Mouse (Mus musculus): ENCODE results near the gene Tnr. TPM values are rescaled to one million over a fixed set of nuclear protein-coding genes. Genes with fewer than 3 reads are reported as not detected.

Gene Tnr
- total and polyA plus RNA-seq, 3 experiments: 0.03 to 0.23 (median 0.06) TPM

DNA sequence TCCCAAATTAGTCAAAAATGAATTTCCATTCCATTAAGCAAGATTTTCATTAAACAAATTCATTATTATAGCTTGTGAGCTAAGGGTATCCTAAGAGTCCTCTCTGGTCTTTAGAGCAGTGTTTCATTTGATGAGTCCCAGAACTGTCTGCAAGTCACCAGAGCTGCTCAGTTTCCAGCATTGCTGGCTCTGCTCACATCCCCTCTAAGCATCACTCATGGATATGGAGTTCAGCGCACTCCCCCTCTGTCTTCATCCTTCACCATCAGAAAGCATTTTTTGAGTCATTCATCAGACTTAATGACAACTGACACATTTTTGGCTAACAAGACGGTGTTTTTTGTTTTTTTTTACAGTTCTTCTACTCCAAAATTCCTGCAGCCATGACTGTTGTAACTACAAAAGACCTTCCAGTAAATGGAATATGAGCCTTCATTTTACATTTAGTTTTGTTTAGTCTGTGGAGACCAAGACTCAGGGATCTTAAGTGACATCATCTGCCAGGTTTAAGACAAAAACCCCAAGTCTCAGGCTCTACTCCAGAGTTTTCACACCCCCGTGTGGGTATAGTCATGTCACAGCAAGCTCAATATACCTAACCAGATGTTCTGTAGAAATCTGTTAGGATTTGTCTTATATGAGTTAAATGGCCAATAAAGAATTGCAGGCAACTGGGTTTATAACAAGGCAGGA lies 338.4 kb downstream of the Tnr start:
- Histone ChIP-seq H3K27me3 (ENCODE audit: control insufficient read depth, insufficient read depth, low read length) (no peaks in the 10 kb centered on the region), H3K36me3 (ENCODE audit: control insufficient read depth, insufficient read depth, low read length) (no peaks in the 10 kb centered on the region), H3K4me1 (ENCODE audit: control insufficient read depth, insufficient read depth, low read length) (no peaks in the 10 kb centered on the region), H3K4me3 (no peak overlapping the region), H3K9ac (ENCODE audit: low read depth, low read length) (no peak overlapping the region), H3K79me2 (replicated peaks; ENCODE audit: control insufficient read depth, insufficient read depth, low read length) (no peaks in the 10 kb centered on the region), H3K27ac (no peak overlapping the region)
- DNase-seq: no peak
- WGBS: 76% methylated on average over 3 of the region's 3 CpGs
- intact Hi-C loops (cut with DNase I): no loop called here
- TF ChIP-seq CTCF (IDR thresholded peaks at IDR 0.05) (no peak), POLR2A (IDR thresholded peaks at IDR 0.05; ENCODE audit: insufficient read depth, low read depth, low read length) (no peak)

GRCm38 (mm10) chr1:159865696-159866095 lies 342.1 kb downstream of the Tnr start:
- TF ChIP-seq EP300 (IDR thresholded peaks at IDR 0.05; ENCODE audit: insufficient read depth, low read depth, low read length): no peak
- no peak for TF ChIP-seq CTCF (IDR thresholded peaks at IDR 0.05)
- TF ChIP-seq POLR2A (IDR thresholded peaks at IDR 0.05; ENCODE audit: insufficient read depth, low read depth, low read length): no peak
- Histone ChIP-seq H3K4me1 (ENCODE audit: control insufficient read depth, insufficient read depth, low read length) (no peaks in the 10 kb centered on the region), H3K36me3 (ENCODE audit: control insufficient read depth, insufficient read depth, low read length) (no peaks in the 10 kb centered on the region), H3K79me2 (replicated peaks; ENCODE audit: control insufficient read depth, insufficient read depth, low read length) (no peaks in the 10 kb centered on the region), H3K27me3 (ENCODE audit: control insufficient read depth, insufficient read depth, low read length) (no peaks in the 10 kb centered on the region), H3K27ac (no peak overlapping the region), H3K9ac (ENCODE audit: low read depth, low read length) (no peak overlapping the region), H3K4me3 (no peak overlapping the region)
- WGBS: 54% methylated on average over 1 of the region's 1 CpGs
- intact Hi-C loops (cut with DNase I): no loop called here
- DNase-seq: no peak

GRCm38 (mm10) chr1:159869619-159870441 lies 346.3 kb downstream of the Tnr start:
- Histone ChIP-seq H3K4me1 (ENCODE audit: control insufficient read depth, insufficient read depth, low read length) (no peaks in the 10 kb centered on the region), H3K27me3 (ENCODE audit: control insufficient read depth, insufficient read depth, low read length) (no peaks in the 10 kb centered on the region), H3K36me3 (ENCODE audit: control insufficient read depth, insufficient read depth, low read length) (no peaks in the 10 kb centered on the region), H3K4me3 (no peak overlapping the region), H3K27ac (no peak overlapping the region), H3K79me2 (replicated peaks; ENCODE audit: control insufficient read depth, insufficient read depth, low read length) (no peaks in the 10 kb centered on the region), H3K9ac (ENCODE audit: low read depth, low read length) (no peak overlapping the region)
- intact Hi-C loops (cut with DNase I): no loop called here
- no peak for TF ChIP-seq CTCF (IDR thresholded peaks at IDR 0.05)
- no peak for TF ChIP-seq POLR2A (IDR thresholded peaks at IDR 0.05; ENCODE audit: insufficient read depth, low read depth, low read length)
- 64% methylated on average over 6 of the region's 6 CpGs for WGBS
- DNase-seq: no peak

DNA sequence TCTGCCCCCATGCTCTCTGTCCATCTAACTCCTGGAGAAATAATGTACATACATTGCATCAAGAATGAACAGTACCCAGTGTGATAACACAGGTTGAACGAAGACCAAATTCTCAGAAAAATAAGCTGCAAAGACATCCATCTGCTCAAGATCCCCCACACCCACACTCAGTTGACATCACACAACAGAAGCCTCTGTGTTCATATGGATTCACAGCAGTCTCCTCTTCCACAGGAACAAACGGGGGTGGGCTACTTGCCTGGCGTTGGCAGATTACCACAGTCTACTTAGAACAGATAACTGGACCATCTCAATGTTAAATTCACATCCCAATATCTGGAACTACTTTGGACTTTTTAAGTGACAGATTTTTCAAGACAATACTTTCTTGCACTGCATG lies 349.3 kb downstream of the Tnr start:
- DNase-seq: no peak
- 63% methylated on average over 3 of the region's 3 CpGs for WGBS
- no peak overlapping the region for H3K4me3 ChIP-seq
- no peaks in the 10 kb centered on the region for H3K27me3 ChIP-seq (ENCODE audit: control insufficient read depth, insufficient read depth, low read length)
- H3K79me2 ChIP-seq (replicated peaks; ENCODE audit: control insufficient read depth, insufficient read depth, low read length): no peaks in the 10 kb centered on the region
- H3K27ac ChIP-seq: no peak overlapping the region
- H3K4me1 ChIP-seq (ENCODE audit: control insufficient read depth, insufficient read depth, low read length): no peaks in the 10 kb centered on the region; the same call in 1 of the 2 replicates
- H3K9ac ChIP-seq (ENCODE audit: low read depth, low read length): no peak overlapping the region
- no peaks in the 10 kb centered on the region for H3K36me3 ChIP-seq (ENCODE audit: control insufficient read depth, insufficient read depth, low read length)
- intact Hi-C loops (cut with DNase I): no loop called here
- TF ChIP-seq EP300 (IDR thresholded peaks at IDR 0.05; ENCODE audit: insufficient read depth, low read depth, low read length) (no peak), POLR2A (IDR thresholded peaks at IDR 0.05; ENCODE audit: insufficient read depth, low read depth, low read length) (no peak), CTCF (IDR thresholded peaks at IDR 0.05) (no peak)

DNA sequence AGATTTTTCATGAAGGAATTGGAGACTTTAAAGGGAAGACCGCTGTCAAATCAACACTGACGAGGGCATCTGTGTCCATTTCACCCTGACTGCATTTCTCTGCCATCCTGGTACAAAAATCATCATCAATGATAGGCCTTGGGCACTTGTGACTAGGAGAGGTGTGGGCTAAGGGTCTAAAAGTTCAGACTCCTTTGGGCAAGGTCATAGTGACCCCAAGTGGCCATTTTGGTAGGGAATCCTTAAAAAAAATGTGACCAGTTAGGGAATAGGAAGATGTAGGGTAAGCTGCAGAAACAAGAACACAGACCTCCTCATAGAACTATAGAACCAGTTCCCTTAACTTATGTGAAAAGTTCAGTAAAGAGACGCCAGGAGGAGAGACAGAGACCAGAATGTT lies 355.1 kb downstream of the Tnr start:
- no peak for TF ChIP-seq EP300 (IDR thresholded peaks at IDR 0.05; ENCODE audit: insufficient read depth, low read depth, low read length)
- TF ChIP-seq POLR2A (IDR thresholded peaks at IDR 0.05; ENCODE audit: insufficient read depth, low read depth, low read length): no peak
- peak; percentile 27; the same call in 1 of the 2 replicates for TF ChIP-seq CTCF (IDR thresholded peaks at IDR 0.05)
- Histone ChIP-seq H3K27me3 (ENCODE audit: control insufficient read depth, insufficient read depth, low read length) (no peaks in the 10 kb centered on the region), H3K27ac (no peak overlapping the region), H3K4me1 (ENCODE audit: control insufficient read depth, insufficient read depth, low read length) (no peaks in the 10 kb centered on the region; the same call in 1 of the 2 replicates), H3K36me3 (ENCODE audit: control insufficient read depth, insufficient read depth, low read length) (no peaks in the 10 kb centered on the region), H3K4me3 (no peak overlapping the region), H3K79me2 (replicated peaks; ENCODE audit: control insufficient read depth, insufficient read depth, low read length) (no peaks in the 10 kb centered on the region), H3K9ac (ENCODE audit: low read depth, low read length) (no peak overlapping the region)
- intact Hi-C loops (cut with DNase I): no loop called here
- DNase-seq: no peak
- 53% methylated on average over 3 of the region's 3 CpGs for WGBS

- no peak overlapping the region for H3K27ac ChIP-seq
- intact Hi-C loops (cut with DNase I): no loop called here
- no peaks in the 10 kb centered on the region for H3K36me3 ChIP-seq (ENCODE audit: control insufficient read depth, insufficient read depth, low read length)
- no peaks in the 10 kb centered on the region for H3K79me2 ChIP-seq (replicated peaks; ENCODE audit: control insufficient read depth, insufficient read depth, low read length)
- peak in 1 of 2 experiments; percentile 10 for DNase-seq
- TF ChIP-seq POLR2A (IDR thresholded peaks at IDR 0.05; ENCODE audit: insufficient read depth, low read depth, low read length) (no peak), CTCF (IDR thresholded peaks at IDR 0.05) (no peak), EP300 (IDR thresholded peaks at IDR 0.05; ENCODE audit: insufficient read depth, low read depth, low read length) (no peak)
- WGBS: 55% methylated on average over 4 of the region's 4 CpGs
- no peaks in the 10 kb centered on the region for H3K27me3 ChIP-seq (ENCODE audit: control insufficient read depth, insufficient read depth, low read length)
- H3K4me1 ChIP-seq (ENCODE audit: control insufficient read depth, insufficient read depth, low read length): no peaks in the 10 kb centered on the region; the same call in 1 of the 2 replicates
- no peak overlapping the region for H3K9ac ChIP-seq (ENCODE audit: low read depth, low read length)
- no peak overlapping the region for H3K4me3 ChIP-seq
These were observed 356.3 kb downstream of the Tnr start for GRCm38 (mm10) chr1:159879866-159880265.
